ENCODE assay signal across 37 mouse cellular contexts in the genomic region with DNA sequence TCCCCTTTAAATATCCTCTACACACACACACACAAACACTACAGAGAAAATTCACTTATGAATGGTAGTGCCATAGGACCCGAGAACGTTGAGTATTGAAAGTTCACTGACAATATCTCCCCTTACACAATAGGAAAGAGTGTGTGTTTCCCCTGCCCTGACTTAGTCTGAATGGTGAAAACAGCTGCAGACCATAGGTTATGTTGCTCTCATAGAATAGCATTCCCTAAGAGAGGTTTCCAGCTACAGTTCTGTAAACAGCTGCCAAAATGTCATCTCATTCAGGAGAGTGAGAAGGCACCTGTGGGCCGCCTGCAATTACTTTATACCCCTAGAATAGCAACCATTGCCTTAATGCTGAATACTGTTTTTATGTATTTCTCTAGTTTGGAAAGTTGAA. TPM values are rescaled to one million over a fixed set of nuclear protein-coding genes. Genes with fewer than 3 reads are reported as not detected.
"Had no signal": no experiment of that assay in that cellular context is flagged by ENCODE, and none has a peak within 500 bp of the region (broad histone marks: within the 10 kb centered on the region; RNA-seq: fewer than 3 reads in every experiment).

No protein-coding gene starts in this region.

- H3K4me2 ChIP-seq: heart, embryonic 11.5 days; heart, embryonic 12.5 days; heart, embryonic 13.5 days; heart, embryonic 15.5 days; hindbrain, embryonic 12.5 days; hindbrain, embryonic 13.5 days; hindbrain, embryonic 14.5 days; hindbrain, embryonic 15.5 days; intestine, embryonic 15.5 days; kidney, embryonic 15.5 days had no signal

- ATAC-seq: hindbrain, embryonic 16.5 days; hindbrain, postnatal 0 days; inflammation-experienced regulatory T-cells, adult 6 months; intestine, embryonic 15.5 days; intestine, embryonic 16.5 days; intestine, postnatal 0 days had no signal

- H3K4me3 ChIP-seq: heart, embryonic 10.5 days; heart, embryonic 12.5 days; heart, embryonic 13.5 days; heart, embryonic 15.5 days; hindbrain, embryonic 10.5 days; hindbrain, embryonic 12.5 days; hindbrain, embryonic 13.5 days; hindbrain, embryonic 15.5 days; intestine, embryonic 15.5 days; kidney, embryonic 15.5 days; layer of hippocampus, adult 2 months had no signal

- DNase-seq: heart, postnatal 10 days; heart, postnatal 14 days; heart, postnatal 36 days; heart, postnatal 4 days; kidney, adult 11 months; kidney, adult 18-20 months; kidney, adult 2 months; kidney, adult 8-10 months; kidney, adult 9 months; kidney, postnatal 10 days; kidney, postnatal 14 days; kidney, postnatal 25 days; kidney, postnatal 36 days; kidney, postnatal 4 days; layer of hippocampus, adult 9-11 months; layer of hippocampus, postnatal 36 days had no signal

- H3K27me3 ChIP-seq: heart, embryonic 12.5 days; heart, embryonic 13.5 days; heart, embryonic 15.5 days; hindbrain, embryonic 12.5 days; hindbrain, embryonic 13.5 days; hindbrain, embryonic 15.5 days; intestine, embryonic 15.5 days; kidney, embryonic 15.5 days had no signal

- H3K4me1 ChIP-seq: heart, embryonic 10.5 days; heart, embryonic 12.5 days; heart, embryonic 13.5 days; heart, embryonic 15.5 days; hindbrain, embryonic 10.5 days; hindbrain, embryonic 12.5 days; intestine, embryonic 15.5 days; kidney, embryonic 15.5 days had no signal

- H3K9ac ChIP-seq: heart, embryonic 12.5 days; heart, embryonic 13.5 days; heart, embryonic 15.5 days; hindbrain, embryonic 12.5 days; hindbrain, embryonic 13.5 days; hindbrain, embryonic 14.5 days; hindbrain, embryonic 15.5 days; intestine, embryonic 15.5 days; kidney, embryonic 15.5 days had no signal

- H3K9me3 ChIP-seq: heart, embryonic 10.5 days; heart, embryonic 12.5 days; heart, embryonic 13.5 days; heart, embryonic 15.5 days; hindbrain, embryonic 10.5 days; hindbrain, embryonic 12.5 days; hindbrain, embryonic 13.5 days; hindbrain, embryonic 15.5 days; intestine, embryonic 15.5 days; kidney, embryonic 15.5 days had no signal

- H3K27ac ChIP-seq: heart, embryonic 10.5 days; heart, embryonic 13.5 days; heart, embryonic 15.5 days; hindbrain, embryonic 10.5 days; hindbrain, embryonic 12.5 days; hindbrain, embryonic 13.5 days; hindbrain, embryonic 14.5 days; hindbrain, embryonic 15.5 days; hindbrain, postnatal 0 days; intestine, embryonic 15.5 days; kidney, embryonic 15.5 days; kidney, postnatal 0 days; layer of hippocampus, adult 2 months had no signal

- H3K36me3 ChIP-seq: hindbrain, embryonic 12.5 days; hindbrain, embryonic 13.5 days; hindbrain, embryonic 15.5 days; intestine, embryonic 15.5 days had no signal

RNA-seq across cellular contexts. Expression of gene Ccn6, which starts 57.2 kb away (rescaled TPM):
- polyA plus RNA-seq: heart, embryonic 12.5 days; heart, embryonic 13.5 days; heart, postnatal 0 days; intestine, postnatal 0 days; large intestine, adult 2 months had no signal
